Mouse (Mus musculus) fat pad, adult 2 months (tissue): ENCODE measurements around the gene Camkmt.

Experiments
- DNase-seq: peaks from one replicate; pipeline ENCODE4 v3.0.0-alpha.2; 2011; ENCODE audit warnings: low read depth, low spot score; ENCODE audit errors: extremely low read depth

Gene Camkmt

DNA sequence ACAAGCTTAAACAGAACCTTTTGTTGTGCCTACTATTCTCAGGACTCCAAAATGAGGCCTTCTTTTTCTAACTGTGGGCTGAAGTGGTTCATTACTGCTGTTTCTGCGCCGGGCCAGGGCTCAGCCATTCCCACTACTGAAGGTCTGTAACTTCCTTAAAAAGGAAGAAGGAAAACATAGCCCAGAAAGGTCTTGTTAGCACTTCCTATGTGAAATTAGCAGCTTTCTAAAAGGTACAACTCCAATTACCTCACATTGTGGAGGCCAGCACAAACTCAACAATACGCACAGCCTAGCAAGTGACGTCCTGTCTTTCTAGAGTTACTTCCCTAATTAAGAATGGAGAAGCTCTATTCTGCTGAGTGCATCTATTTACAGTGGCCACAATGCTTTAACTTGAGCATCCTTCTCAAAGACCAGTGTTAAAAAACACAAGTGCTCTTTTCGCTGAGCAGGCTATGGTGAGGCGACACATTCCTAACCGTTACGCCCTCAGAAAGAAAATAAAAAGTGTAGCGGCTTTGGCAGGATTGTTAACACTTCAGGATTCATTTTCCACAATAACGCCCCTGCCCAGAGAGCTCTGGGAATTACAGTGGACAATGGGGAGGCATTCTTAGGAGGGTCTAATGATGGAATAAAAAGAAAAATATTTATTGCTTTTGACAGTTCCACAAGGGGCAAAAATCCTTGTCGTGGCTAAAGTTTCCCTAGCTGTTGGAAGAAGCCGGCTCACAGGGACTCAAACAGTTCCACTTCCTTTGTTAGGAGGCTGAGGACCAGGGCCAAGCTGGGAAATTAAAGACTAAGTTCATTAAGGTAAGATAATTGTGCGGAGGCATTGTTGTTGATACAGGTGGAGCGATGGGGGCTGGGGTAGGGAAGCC, 398.5 kb downstream of the Camkmt start:
- no peak for DNase-seq

DNA sequence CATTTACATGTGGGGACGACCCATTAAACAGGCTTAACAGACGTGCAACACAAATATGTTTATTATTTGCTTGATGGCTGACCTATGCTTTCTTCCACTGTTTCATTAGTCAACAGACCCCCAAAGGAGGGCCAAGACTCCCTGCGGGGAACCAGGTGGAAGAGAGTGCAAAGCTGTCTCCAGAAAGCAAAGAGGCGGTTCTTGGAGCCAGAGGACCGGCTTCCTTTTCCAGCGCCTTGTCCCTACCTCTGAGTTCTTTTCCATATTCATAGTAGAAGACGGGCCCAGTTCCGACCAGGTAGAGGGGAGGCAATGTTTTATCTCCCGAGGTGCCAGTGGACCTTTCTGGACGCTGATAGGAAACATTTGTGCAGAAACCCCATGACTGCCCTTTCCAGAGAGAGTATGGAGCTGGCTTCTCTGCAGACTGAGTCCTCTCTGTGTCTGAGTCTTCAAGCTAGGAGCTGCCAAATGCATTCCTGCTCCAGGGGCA, 399.2 kb downstream of the Camkmt start:
- no peak for DNase-seq

DNA sequence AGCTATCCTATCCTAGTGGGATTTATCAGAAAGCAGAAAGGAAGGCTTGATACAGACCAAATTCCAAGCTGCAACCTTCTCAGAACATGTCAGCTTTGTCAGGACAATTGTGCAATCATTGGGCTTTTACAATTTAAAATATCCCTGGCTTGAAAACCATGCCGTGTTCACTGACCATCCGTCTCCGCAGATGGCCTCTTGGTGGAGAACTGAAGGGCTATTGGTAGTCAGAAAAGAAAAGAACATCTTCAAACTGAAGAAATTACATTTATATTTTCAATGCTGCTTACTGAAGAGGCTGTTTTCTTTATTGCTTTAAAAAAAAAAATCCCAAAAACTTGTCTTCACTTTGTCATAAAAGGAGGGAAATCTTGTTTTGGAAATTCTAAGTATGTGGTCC, 401.1 kb downstream of the Camkmt start:
- no peak for DNase-seq

DNA sequence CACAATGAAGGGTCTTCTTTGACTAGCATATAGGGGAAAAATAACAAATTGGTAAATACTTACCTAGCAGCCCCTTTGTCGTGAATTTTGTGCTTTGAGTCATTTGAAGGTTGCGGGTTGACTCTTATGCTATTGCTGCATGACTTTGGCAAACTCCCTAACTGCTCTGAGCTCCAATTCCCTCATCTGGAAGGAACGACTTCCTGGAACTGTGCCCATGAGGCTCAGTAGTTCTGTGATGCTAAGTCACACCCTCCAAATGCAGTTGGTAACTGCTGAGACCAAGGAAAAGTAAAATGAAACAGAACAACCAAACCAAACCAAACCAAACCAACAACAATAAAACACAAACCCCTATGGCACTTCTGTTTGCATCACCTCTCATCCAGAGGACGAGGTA, 403.2 kb downstream of the Camkmt start:
- no peak for DNase-seq

DNA sequence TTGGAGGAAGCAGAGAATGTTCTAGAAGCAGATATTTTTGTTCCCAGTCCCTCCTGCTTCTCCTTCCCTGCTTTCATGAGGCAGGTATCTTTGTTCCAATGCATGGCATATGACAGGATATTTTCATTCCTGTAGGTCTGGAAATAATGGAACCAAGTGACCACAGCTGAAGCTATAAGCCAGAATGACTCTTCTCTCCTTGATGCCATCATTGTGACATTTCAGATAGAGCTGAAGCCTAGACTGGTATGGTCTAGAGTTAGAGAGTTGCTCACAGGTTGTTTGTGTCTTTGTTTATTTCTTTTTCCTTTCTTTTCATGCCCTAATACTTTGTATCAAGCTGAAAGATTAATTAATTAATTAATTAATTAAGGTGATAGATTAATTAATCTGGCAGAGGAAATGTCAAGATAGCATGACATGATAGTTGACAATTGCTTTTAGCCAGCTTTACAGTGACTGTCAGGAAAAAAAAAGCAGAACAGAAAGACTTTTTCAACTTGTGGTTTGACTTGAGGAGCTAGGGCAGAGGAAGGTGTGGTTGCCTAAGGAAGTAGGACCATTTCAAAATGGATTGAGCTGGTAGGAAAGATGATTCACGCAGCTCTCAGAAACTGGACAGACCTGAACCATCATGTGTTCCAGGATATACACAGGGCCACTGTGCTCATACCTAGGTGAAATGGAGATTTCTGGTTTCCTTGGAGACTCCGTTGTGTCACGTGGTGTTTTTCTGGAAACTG, 404.8 kb downstream of the Camkmt start:
- no peak for DNase-seq

DNA sequence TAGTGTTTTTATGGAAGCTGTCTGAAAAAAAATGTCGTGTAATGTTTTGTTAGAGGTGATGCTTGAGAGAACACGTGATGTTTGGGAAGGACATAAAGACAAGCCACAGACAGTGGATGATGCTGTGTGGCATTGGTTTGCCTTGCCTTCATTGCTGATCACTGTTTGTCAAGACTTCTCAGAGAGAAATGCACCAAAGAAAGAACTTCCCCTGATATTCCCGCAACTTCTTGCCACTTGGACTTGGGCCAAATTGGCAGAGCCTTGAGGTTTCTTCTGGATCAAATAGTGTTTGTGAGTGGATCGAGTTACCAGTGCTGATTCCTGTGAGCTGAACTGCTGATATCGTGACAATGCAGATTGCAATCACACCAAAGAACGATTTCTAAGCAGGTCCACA, 405.5 kb downstream of the Camkmt start:
- DNase-seq: no peak

DNA sequence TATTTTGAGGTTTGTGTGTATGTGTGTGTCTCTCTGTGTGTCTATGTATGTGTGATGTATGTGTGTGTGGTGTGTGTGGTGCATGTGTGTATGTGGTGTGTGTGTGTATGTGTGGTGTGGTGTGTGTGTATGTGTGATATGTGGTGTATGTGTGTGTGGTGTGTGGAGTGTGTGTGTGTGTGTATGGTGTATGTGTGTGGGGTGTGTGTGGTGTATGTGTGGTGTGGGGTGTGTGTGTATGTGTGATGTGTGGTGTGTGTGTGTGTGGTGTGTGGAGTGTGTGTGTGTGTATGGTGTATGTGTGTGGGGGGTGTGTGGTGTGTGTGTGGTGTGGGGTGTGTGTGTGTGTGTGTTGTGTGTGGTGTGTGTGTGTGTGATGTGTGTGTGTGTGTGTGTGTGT, 414.5 kb downstream of the Camkmt start:
- no peak for DNase-seq

DNA sequence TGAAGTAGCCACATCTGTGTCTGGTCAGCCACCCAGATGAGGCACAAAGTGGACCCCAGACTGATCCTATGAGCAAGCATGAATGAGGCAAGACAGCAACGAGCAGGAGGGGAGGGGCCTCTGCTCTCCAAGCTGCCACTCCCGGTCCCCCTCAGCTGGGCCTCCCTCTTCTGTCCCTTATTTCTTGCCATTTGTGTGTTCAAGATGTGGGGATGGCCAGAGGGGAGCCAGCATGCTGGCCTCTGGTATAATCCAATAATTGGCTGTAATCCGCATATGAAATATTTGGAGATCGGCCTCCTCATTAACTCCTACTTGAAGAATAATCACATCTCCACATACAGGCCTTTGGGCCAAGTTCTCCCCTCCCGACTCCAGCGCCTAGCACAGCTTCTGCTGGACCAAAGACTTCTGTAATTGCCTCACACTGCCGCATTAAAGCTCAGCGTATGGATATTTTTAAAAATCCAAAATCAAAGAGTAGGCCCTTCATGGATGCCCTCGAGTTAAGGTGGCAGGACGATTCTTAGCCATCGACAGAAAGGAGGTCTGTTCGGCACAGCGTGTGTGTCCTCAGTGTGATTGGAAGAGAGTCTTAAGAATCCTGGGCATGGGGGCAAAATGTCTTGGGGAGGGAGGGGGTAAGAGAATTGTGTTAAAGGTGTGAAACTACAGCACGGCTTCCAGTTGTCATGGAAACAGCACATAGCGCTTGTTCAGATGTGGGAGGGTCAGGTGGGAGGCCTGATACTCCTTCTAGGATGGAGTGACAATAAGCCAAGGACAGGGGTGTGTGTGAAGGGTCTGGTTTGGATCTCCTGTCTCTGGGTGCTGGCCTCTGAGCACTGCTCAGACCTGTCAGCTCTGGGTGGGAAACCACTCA, 416.1 kb downstream of the Camkmt start:
- no peak for DNase-seq

DNA sequence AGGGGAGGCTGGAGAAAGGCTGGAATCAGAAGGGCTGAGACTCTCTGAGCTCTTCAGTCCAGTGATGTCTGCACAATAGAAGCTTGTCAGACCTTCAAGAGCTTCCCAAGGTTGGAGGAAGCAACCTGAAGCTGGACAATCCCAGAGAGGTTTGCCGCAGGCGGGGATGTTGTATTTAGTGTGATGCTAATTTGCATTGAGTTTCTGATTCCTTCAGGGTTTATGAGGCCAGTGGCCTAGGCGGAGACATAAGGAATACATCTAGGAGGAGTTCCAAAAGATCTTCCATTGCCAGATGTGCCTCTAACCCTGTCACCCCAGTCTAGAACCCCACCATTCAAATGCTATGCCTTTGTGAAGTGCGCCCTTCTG, 416.7 kb downstream of the Camkmt start:
- DNase-seq: no peak
